Mouse (Mus musculus): ENCODE measurements around the gene Tuba8. TPM values are rescaled to one million over a fixed set of nuclear protein-coding genes. Genes with fewer than 3 reads are reported as not detected.

Gene Tuba8
- polyA plus RNA-seq, 1 experiment from 2014 or later: 6.7 TPM

- H3K9ac ChIP-seq (replicated peaks): no peak overlapping the region
- 82% methylated on average over 6 of the region's 6 CpGs for WGBS (ENCODE audit: insufficient replicate concordance)
- H3K4me3 ChIP-seq (ENCODE audit: low read depth, low read length): no peak overlapping the region
- no peak for ATAC-seq
- H3K27me3 ChIP-seq (ENCODE audit: insufficient read depth, low read length): no peaks in the 10 kb centered on the region
- H3K27ac ChIP-seq (ENCODE audit: low read depth): no peak overlapping the region
- TF ChIP-seq CTCF (IDR thresholded peaks at IDR 0.05; ENCODE audit: low read depth) (no peak), EP300 (IDR thresholded peaks at IDR 0.05; ENCODE audit: low read depth) (no peak)
- peaks cover 9% of the 10 kb centered on the region; the same call in 1 of the 2 replicates for H3K4me1 ChIP-seq (ENCODE audit: insufficient read depth)
- no peak overlapping the region for H3K4me2 ChIP-seq (ENCODE audit: low read depth, low read length)
- H3K36me3 ChIP-seq (replicated peaks; ENCODE audit: insufficient read depth, low read length): no peaks in the 10 kb centered on the region
- H3K9me3 ChIP-seq (ENCODE audit: low read length): no peaks in the 10 kb centered on the region
- no peak for DNase-seq
These were observed 35.7 kb upstream of the Tuba8 start for GRCm38 (mm10) chr6:121174761-121175160.

- DNase-seq (no peak), ATAC-seq (no peak)
- H3K9ac ChIP-seq (replicated peaks): no peak overlapping the region
These were observed 34.3 kb upstream of the Tuba8 start for GRCm38 (mm10) chr6:121176011-121176730.

GRCm38 (mm10) chr6:121176731-121177098 lies 33.8 kb upstream of the Tuba8 start:
- Histone ChIP-seq H3K4me2 (ENCODE audit: low read depth, low read length) (no peak overlapping the region), H3K36me3 (replicated peaks; ENCODE audit: insufficient read depth, low read length) (no peaks in the 10 kb centered on the region)
- no peak for ATAC-seq

More at GRCm38 (mm10) chr6:121176011-121176730, 34.3 kb upstream of the Tuba8 start:
- Histone ChIP-seq H3K4me3 (ENCODE audit: low read depth, low read length) (no peak overlapping the region), H3K4me1 (ENCODE audit: insufficient read depth) (0 out of 2 replicates have a peak, but pooled peaks cover 4% of the 10 kb centered on the region), H3K27me3 (ENCODE audit: insufficient read depth, low read length) (no peaks in the 10 kb centered on the region), H3K4me2 (ENCODE audit: low read depth, low read length) (no peak overlapping the region; the same call in 1 of the 2 replicates), H3K9me3 (ENCODE audit: low read length) (no peaks in the 10 kb centered on the region), H3K27ac (ENCODE audit: low read depth) (no peak overlapping the region), H3K36me3 (replicated peaks; ENCODE audit: insufficient read depth, low read length) (no peaks in the 10 kb centered on the region)
- WGBS (ENCODE audit: insufficient replicate concordance): 40% methylated on average over 14 of the region's 14 CpGs
- TF ChIP-seq EP300 (IDR thresholded peaks at IDR 0.05; ENCODE audit: low read depth) (no peak), CTCF (IDR thresholded peaks at IDR 0.05; ENCODE audit: low read depth) (no peak)

GRCm38 (mm10) chr6:121177118-121177708 lies 33.3 kb upstream of the Tuba8 start:
- H3K4me2 ChIP-seq (ENCODE audit: low read depth, low read length): no peak overlapping the region
- ATAC-seq: no peak
- H3K27ac ChIP-seq (ENCODE audit: low read depth): no peak overlapping the region
- no peaks in the 10 kb centered on the region for H3K9me3 ChIP-seq (ENCODE audit: low read length)
- H3K4me1 ChIP-seq (ENCODE audit: insufficient read depth): 0 out of 2 replicates have a peak, but pooled peaks cover 4% of the 10 kb centered on the region
- no peak overlapping the region for H3K9ac ChIP-seq (replicated peaks)
- H3K36me3 ChIP-seq (replicated peaks; ENCODE audit: insufficient read depth, low read length): no peaks in the 10 kb centered on the region
- TF ChIP-seq EP300 (IDR thresholded peaks at IDR 0.05; ENCODE audit: low read depth) (no peak), CTCF (IDR thresholded peaks at IDR 0.05; ENCODE audit: low read depth) (no peak)
- H3K27me3 ChIP-seq (ENCODE audit: insufficient read depth, low read length): no peaks in the 10 kb centered on the region
- H3K4me3 ChIP-seq (ENCODE audit: low read depth, low read length): no peak overlapping the region
- no peak for DNase-seq
- WGBS (ENCODE audit: insufficient replicate concordance): 82% methylated on average over 7 of the region's 7 CpGs

More at GRCm38 (mm10) chr6:121176731-121177098, 33.8 kb upstream of the Tuba8 start:
- Histone ChIP-seq H3K4me1 (ENCODE audit: insufficient read depth) (0 out of 2 replicates have a peak, but pooled peaks cover 4% of the 10 kb centered on the region), H3K4me3 (ENCODE audit: low read depth, low read length) (no peak overlapping the region), H3K27ac (ENCODE audit: low read depth) (no peak overlapping the region), H3K9ac (replicated peaks) (no peak overlapping the region), H3K9me3 (ENCODE audit: low read length) (no peaks in the 10 kb centered on the region), H3K27me3 (ENCODE audit: insufficient read depth, low read length) (no peaks in the 10 kb centered on the region)
- DNase-seq: no peak
- 58% methylated on average over 4 of the region's 4 CpGs for WGBS (ENCODE audit: insufficient replicate concordance)
- TF ChIP-seq CTCF (IDR thresholded peaks at IDR 0.05; ENCODE audit: low read depth) (no peak), EP300 (IDR thresholded peaks at IDR 0.05; ENCODE audit: low read depth) (no peak)

- Histone ChIP-seq H3K4me2 (ENCODE audit: low read depth, low read length) (no peak overlapping the region), H3K4me3 (ENCODE audit: low read depth, low read length) (no peak overlapping the region), H3K36me3 (replicated peaks; ENCODE audit: insufficient read depth, low read length) (no peaks in the 10 kb centered on the region), H3K9ac (replicated peaks) (no peak overlapping the region), H3K27ac (ENCODE audit: low read depth) (no peak overlapping the region), H3K27me3 (ENCODE audit: insufficient read depth, low read length) (no peaks in the 10 kb centered on the region), H3K9me3 (ENCODE audit: low read length) (no peaks in the 10 kb centered on the region), H3K4me1 (ENCODE audit: insufficient read depth) (peaks cover 8% of the 10 kb centered on the region; the same call in 1 of the 2 replicates)
- ATAC-seq (0 out of 2 replicates have a peak, but pooled peaks have one; percentile 10), DNase-seq (peak; percentile 63)
- 48% methylated on average over 7 of the region's 7 CpGs for WGBS (ENCODE audit: insufficient replicate concordance)
- no peak for TF ChIP-seq EP300 (IDR thresholded peaks at IDR 0.05; ENCODE audit: low read depth)
- peak; percentile 73 for TF ChIP-seq CTCF (IDR thresholded peaks at IDR 0.05; ENCODE audit: low read depth)
These were observed 31.7 kb upstream of the Tuba8 start for GRCm38 (mm10) chr6:121178700-121179358.

- WGBS (ENCODE audit: insufficient replicate concordance): 63% methylated on average over 7 of the region's 7 CpGs
These were observed 30.6 kb upstream of the Tuba8 start for GRCm38 (mm10) chr6:121179846-121180245.

More at GRCm38 (mm10) chr6:121179846-121180245, 30.6 kb upstream of the Tuba8 start:
- H3K4me2 ChIP-seq (ENCODE audit: low read depth, low read length): no peak overlapping the region
- H3K36me3 ChIP-seq (replicated peaks; ENCODE audit: insufficient read depth, low read length): no peaks in the 10 kb centered on the region
- no peak for ATAC-seq
- no peak overlapping the region for H3K4me3 ChIP-seq (ENCODE audit: low read depth, low read length)
- H3K9me3 ChIP-seq (ENCODE audit: low read length): no peaks in the 10 kb centered on the region
- DNase-seq: no peak
- H3K4me1 ChIP-seq (ENCODE audit: insufficient read depth): peaks cover 14% of the 10 kb centered on the region; the same call in 1 of the 2 replicates
- no peak overlapping the region for H3K27ac ChIP-seq (ENCODE audit: low read depth)
- no peak overlapping the region for H3K9ac ChIP-seq (replicated peaks)
- TF ChIP-seq EP300 (IDR thresholded peaks at IDR 0.05; ENCODE audit: low read depth): no peak
- no peak for TF ChIP-seq CTCF (IDR thresholded peaks at IDR 0.05; ENCODE audit: low read depth)
- no peaks in the 10 kb centered on the region for H3K27me3 ChIP-seq (ENCODE audit: insufficient read depth, low read length)
